Mouse (Mus musculus): ENCODE data around the gene Speer4b. TPM values are rescaled to one million over a fixed set of nuclear protein-coding genes. Genes with fewer than 3 reads are reported as not detected.
"Not testable (repeated sequence)": the region's sequence is repeated elsewhere in the genome, so short reads cannot be mapped to it uniquely, and the experiment has no call there.

Gene Speer4b
- 0.52 and 0.54 TPM in 2 replicates for polyA plus RNA-seq (2014; fragmentation: Nextera tagmentation; extraction: Ambion mirVana)

DNA sequence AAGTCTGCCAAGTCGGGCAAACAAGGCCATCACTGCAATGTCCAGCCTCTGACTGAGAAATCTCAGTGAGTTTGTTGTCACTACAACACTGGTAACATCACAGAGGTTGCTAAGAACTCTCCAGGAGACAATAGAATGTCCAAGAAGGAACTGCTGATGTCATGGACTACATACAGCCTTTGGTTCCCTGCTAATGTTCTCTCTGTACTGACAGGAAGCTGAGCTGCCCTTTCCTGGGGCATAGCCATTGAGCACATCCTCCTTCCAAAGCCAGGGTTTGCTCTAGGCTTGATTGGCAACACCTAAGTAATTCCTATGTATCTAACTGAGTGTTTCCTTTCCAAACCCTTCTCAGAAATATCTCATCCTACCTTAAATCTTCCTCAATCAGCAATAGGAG is at the start of gene Speer4b:
Speer4b (minus strand) TSS at position 101 of the 400 bp plus-strand sequence.
- WGBS: 78% methylated on average over 1 of the region's 1 CpGs
- H3K4me2 ChIP-seq (replicated peaks); ATAC-seq (ENCODE audit: low FRiP score); H3K9me3 ChIP-seq (ENCODE audit: control insufficient read depth, low read length); H3K4me1 ChIP-seq (replicated peaks; ENCODE audit: control insufficient read depth, insufficient read depth, low read length); H3K4me3 ChIP-seq (replicated peaks; ENCODE audit: low read length); DNase-seq (ENCODE audit: low spot score); H3K9ac ChIP-seq; H3K27me3 ChIP-seq (ENCODE audit: control insufficient read depth, insufficient read depth, low read length); H3K36me3 ChIP-seq (replicated peaks; ENCODE audit: control insufficient read depth, insufficient read depth); H3K27ac ChIP-seq: not testable (repeated sequence)

- no peak overlapping the region for H3K4me2 ChIP-seq (replicated peaks)
- DNase-seq (ENCODE audit: low spot score) (no peak), ATAC-seq (ENCODE audit: low FRiP score) (no peak)
- no peaks in the 10 kb centered on the region for H3K4me1 ChIP-seq (replicated peaks; ENCODE audit: control insufficient read depth, insufficient read depth, low read length)
- H3K9me3 ChIP-seq (ENCODE audit: control insufficient read depth, low read length): no peaks in the 10 kb centered on the region
- no peaks in the 10 kb centered on the region for H3K36me3 ChIP-seq (replicated peaks; ENCODE audit: control insufficient read depth, insufficient read depth)
- no peak overlapping the region for H3K27ac ChIP-seq
- H3K9ac ChIP-seq: no peak overlapping the region
- no peaks in the 10 kb centered on the region for H3K27me3 ChIP-seq (ENCODE audit: control insufficient read depth, insufficient read depth, low read length)
- no peak overlapping the region for H3K4me3 ChIP-seq (replicated peaks; ENCODE audit: low read length)
- WGBS: 84% methylated on average over 4 of the region's 4 CpGs
Measured at GRCm38 (mm10) chr5:27549291-27549690, 48.1 kb upstream of the Speer4b start.

DNA sequence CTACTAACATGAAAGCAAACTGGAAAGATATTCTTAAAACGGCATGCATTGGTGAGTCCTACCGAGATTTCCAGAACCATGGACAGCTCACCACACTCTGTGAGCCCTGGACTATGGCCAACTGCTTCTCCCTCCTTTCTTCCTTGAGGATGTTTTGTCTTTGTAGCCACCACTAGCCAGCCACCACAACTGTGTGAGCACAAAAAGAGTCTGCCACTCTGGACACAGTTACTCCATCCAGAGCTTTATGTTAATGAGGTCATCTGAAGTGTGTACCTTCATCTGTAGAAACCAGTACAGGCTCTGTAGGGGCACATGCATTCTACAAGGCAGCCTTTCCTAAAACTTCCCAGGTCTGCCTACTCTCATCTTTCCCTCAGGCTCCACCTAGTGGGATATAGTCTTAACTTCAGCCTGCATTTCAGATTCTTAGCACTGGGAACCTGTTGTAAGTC is 43.6 kb upstream of the Speer4b start:
- ATAC-seq (ENCODE audit: low FRiP score): peak; percentile 72
- no peaks in the 10 kb centered on the region for H3K36me3 ChIP-seq (replicated peaks; ENCODE audit: control insufficient read depth, insufficient read depth)
- peak; percentile 75 for DNase-seq (ENCODE audit: low spot score)
- no peaks in the 10 kb centered on the region for H3K4me1 ChIP-seq (replicated peaks; ENCODE audit: control insufficient read depth, insufficient read depth, low read length)
- H3K27me3 ChIP-seq (ENCODE audit: control insufficient read depth, insufficient read depth, low read length): no peaks in the 10 kb centered on the region
- no peak overlapping the region for H3K9ac ChIP-seq
- no peaks in the 10 kb centered on the region for H3K9me3 ChIP-seq (ENCODE audit: control insufficient read depth, low read length)
- H3K27ac ChIP-seq: no peak overlapping the region
- 22% methylated on average over 2 of the region's 2 CpGs for WGBS
- no peak overlapping the region for H3K4me2 ChIP-seq (replicated peaks)
- no peak overlapping the region for H3K4me3 ChIP-seq (replicated peaks; ENCODE audit: low read length)

DNA sequence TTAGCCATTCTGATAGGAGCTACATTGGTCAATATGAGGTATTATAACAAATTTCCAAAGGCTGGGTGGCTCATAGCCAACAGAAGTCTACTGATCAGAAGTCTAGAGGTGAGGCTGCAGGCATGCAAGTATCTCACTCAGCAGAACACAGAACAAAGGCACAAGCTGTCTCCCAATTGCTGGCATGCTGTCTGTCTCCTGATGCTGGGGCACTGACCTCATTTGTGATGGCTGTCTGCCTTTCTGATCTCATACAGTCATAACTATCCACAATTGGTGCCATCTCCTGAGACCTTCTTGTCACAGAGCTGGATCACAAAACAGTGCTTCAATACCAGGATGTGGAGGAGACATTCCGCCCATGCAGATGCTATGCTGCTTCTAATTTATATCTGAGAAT is 25.7 kb upstream of the Speer4b start:
- H3K27me3 ChIP-seq (ENCODE audit: control insufficient read depth, insufficient read depth, low read length): no peaks in the 10 kb centered on the region
- ATAC-seq (ENCODE audit: low FRiP score) (no peak), DNase-seq (ENCODE audit: low spot score) (no peak)
- H3K9ac ChIP-seq: no peak overlapping the region
- H3K27ac ChIP-seq: no peak overlapping the region
- H3K4me1 ChIP-seq (replicated peaks; ENCODE audit: control insufficient read depth, insufficient read depth, low read length): no peaks in the 10 kb centered on the region
- H3K4me3 ChIP-seq (replicated peaks; ENCODE audit: low read length): no peak overlapping the region
- no peaks in the 10 kb centered on the region for H3K9me3 ChIP-seq (ENCODE audit: control insufficient read depth, low read length)
- H3K4me2 ChIP-seq (replicated peaks): no peak overlapping the region
- no peaks in the 10 kb centered on the region for H3K36me3 ChIP-seq (replicated peaks; ENCODE audit: control insufficient read depth, insufficient read depth)
- WGBS: 74% methylated on average over 1 of the region's 1 CpGs

DNA sequence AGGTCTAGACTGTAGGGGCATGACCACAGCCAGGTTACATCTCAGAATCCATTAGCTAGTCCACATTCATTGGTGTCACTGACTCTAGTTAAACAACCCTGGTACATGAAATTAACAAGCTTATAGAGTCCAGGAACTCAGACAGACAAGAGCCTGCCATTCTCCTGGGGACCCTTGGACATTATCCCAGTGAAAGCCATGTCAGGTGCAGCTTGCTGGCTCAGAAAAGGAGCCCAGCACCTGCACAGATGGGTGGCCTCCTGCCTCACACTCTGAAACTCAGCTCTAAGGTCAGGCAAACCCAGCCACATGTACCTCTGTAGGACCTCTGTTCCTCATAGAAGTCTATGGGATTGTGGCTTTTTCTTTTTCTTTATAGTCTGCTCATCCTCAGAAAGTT is 17.5 kb upstream of the Speer4b start:
- ATAC-seq (ENCODE audit: low FRiP score): no peak

GRCm38 (mm10) chr5:27490942-27491341 is 10.3 kb downstream of the Speer4b start:
- H3K27ac ChIP-seq: peak overlapping the region; percentile 57
- ATAC-seq (ENCODE audit: low FRiP score): peak; percentile 65

More for the DNA sequence above, 17.5 kb upstream of the Speer4b start:
- no peak for DNase-seq (ENCODE audit: low spot score)
- Histone ChIP-seq H3K27me3 (ENCODE audit: control insufficient read depth, insufficient read depth, low read length) (no peaks in the 10 kb centered on the region), H3K4me1 (replicated peaks; ENCODE audit: control insufficient read depth, insufficient read depth, low read length) (no peaks in the 10 kb centered on the region), H3K36me3 (replicated peaks; ENCODE audit: control insufficient read depth, insufficient read depth) (no peaks in the 10 kb centered on the region), H3K27ac (no peak overlapping the region), H3K9me3 (ENCODE audit: control insufficient read depth, low read length) (no peaks in the 10 kb centered on the region), H3K9ac (no peak overlapping the region), H3K4me3 (replicated peaks; ENCODE audit: low read length) (no peak overlapping the region), H3K4me2 (replicated peaks) (no peak overlapping the region)

DNA sequence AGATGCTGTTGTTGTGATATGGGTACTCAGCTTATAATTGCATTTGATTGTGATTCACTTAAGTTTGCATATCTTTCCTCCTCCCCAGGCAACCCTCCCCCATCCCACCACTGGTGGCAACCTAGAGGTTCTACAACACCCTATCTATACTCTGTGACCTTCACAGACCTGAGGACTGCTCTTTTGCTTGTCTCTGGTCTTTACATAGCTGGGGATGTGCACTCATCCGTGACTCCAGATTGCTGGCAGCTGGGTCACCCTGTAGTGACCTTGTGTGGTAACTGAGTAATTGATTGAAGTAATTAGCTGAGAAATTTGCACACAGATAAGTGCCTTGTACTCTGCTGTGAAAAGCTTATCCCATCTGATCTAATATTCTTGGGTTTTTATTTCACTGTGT is 15.1 kb downstream of the Speer4b start:
- H3K4me1 ChIP-seq (replicated peaks; ENCODE audit: control insufficient read depth, insufficient read depth, low read length): no peaks in the 10 kb centered on the region; the same call in 1 of the 2 replicates
- 40% methylated on average over 1 of the region's 1 CpGs for whole genome bisulfite sequencing
- H3K27me3 ChIP-seq (ENCODE audit: control insufficient read depth, insufficient read depth, low read length): no peaks in the 10 kb centered on the region
- H3K27ac ChIP-seq: no peak overlapping the region
- H3K9ac ChIP-seq: no peak overlapping the region
- DNase-seq (ENCODE audit: low spot score) (no peak), ATAC-seq (ENCODE audit: low FRiP score) (no peak)
- no peaks in the 10 kb centered on the region for H3K36me3 ChIP-seq (replicated peaks; ENCODE audit: control insufficient read depth, insufficient read depth)
- no peaks in the 10 kb centered on the region for H3K9me3 ChIP-seq (ENCODE audit: control insufficient read depth, low read length)
- H3K4me3 ChIP-seq (replicated peaks; ENCODE audit: low read length): no peak overlapping the region
- H3K4me2 ChIP-seq (replicated peaks): no peak overlapping the region

More at GRCm38 (mm10) chr5:27490942-27491341, 10.3 kb downstream of the Speer4b start:
- Histone ChIP-seq H3K27me3 (ENCODE audit: control insufficient read depth, insufficient read depth, low read length) (no peaks in the 10 kb centered on the region), H3K4me1 (replicated peaks; ENCODE audit: control insufficient read depth, insufficient read depth, low read length) (no peaks in the 10 kb centered on the region; the same call in 1 of the 2 replicates), H3K9ac (no peak overlapping the region), H3K9me3 (ENCODE audit: control insufficient read depth, low read length) (no peaks in the 10 kb centered on the region), H3K4me3 (replicated peaks; ENCODE audit: low read length) (no peak overlapping the region), H3K4me2 (replicated peaks) (no peak overlapping the region), H3K36me3 (replicated peaks; ENCODE audit: control insufficient read depth, insufficient read depth) (no peaks in the 10 kb centered on the region)
- WGBS: 59% methylated on average over 4 of the region's 4 CpGs
- DNase-seq (ENCODE audit: low spot score): peak; percentile 55

DNA sequence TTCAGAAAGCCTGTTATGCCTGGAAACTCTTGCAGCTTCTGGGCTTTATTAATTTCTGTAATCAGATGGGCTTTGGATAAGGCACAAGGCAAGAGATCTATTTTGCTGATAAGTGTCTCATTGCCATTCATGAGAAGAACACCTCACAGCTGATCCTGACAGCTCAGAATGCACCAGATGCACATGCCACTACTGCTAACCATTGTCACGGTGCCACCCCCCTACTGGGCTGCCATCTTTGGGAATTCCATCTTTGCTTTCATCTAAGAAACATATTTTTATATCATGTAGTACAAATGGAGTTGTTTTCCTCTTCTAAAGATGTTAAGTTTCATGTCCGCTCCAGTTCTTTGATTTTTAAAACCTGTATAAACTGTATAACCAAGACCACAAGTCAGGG is 19.5 kb downstream of the Speer4b start:
- DNase-seq (ENCODE audit: low spot score) (no peak), ATAC-seq (ENCODE audit: low FRiP score) (no peak)
- Histone ChIP-seq H3K4me2 (replicated peaks) (no peak overlapping the region), H3K27me3 (ENCODE audit: control insufficient read depth, insufficient read depth, low read length) (no peaks in the 10 kb centered on the region), H3K9me3 (ENCODE audit: control insufficient read depth, low read length) (no peaks in the 10 kb centered on the region), H3K27ac (0 out of 2 replicates have a peak overlapping the region, but pooled peaks have one; percentile 26), H3K36me3 (replicated peaks; ENCODE audit: control insufficient read depth, insufficient read depth) (no peaks in the 10 kb centered on the region), H3K4me1 (replicated peaks; ENCODE audit: control insufficient read depth, insufficient read depth, low read length) (no peaks in the 10 kb centered on the region), H3K9ac (no peak overlapping the region), H3K4me3 (replicated peaks; ENCODE audit: low read length) (no peak overlapping the region)
- 75% methylated on average over 2 of the region's 2 CpGs for WGBS

DNA sequence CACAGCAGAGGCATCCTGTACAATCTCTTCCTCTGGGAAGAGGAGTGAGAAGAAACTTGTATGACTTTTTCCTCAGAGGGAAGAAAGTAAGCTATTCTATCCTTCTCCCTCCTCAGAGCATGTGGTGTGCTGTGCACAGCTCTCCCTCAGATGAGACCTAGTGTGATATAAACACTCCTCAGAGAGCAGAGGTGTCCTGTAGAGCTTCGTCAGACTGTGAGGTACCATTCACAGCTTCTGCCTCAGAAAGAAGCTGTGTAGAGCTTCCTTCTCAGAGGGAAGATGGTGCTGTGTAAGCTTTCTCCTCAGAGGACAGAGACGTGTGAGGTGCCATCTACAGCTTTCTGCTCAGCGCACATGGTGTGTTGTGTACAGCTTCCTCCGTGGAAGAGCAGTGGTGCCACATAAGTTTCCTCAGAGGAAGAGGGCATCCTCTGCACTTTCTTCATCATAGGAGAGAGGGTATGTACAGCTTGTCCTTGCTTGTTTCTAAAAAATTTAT is 26.2 kb downstream of the Speer4b start:
- Histone ChIP-seq H3K36me3 (replicated peaks; ENCODE audit: control insufficient read depth, insufficient read depth) (0 out of 2 replicates have a peak, but pooled peaks cover 13% of the 10 kb centered on the region), H3K4me2 (replicated peaks) (no peak overlapping the region), H3K9ac (no peak overlapping the region), H3K4me1 (replicated peaks; ENCODE audit: control insufficient read depth, insufficient read depth, low read length) (no peaks in the 10 kb centered on the region), H3K27ac (no peak overlapping the region), H3K4me3 (replicated peaks; ENCODE audit: low read length) (no peak overlapping the region), H3K9me3 (ENCODE audit: control insufficient read depth, low read length) (no peaks in the 10 kb centered on the region), H3K27me3 (ENCODE audit: control insufficient read depth, insufficient read depth, low read length) (no peaks in the 10 kb centered on the region)
- ATAC-seq (ENCODE audit: low FRiP score) (no peak), DNase-seq (ENCODE audit: low spot score) (no peak)
- WGBS: 87% methylated on average over 4 of the region's 4 CpGs

DNA sequence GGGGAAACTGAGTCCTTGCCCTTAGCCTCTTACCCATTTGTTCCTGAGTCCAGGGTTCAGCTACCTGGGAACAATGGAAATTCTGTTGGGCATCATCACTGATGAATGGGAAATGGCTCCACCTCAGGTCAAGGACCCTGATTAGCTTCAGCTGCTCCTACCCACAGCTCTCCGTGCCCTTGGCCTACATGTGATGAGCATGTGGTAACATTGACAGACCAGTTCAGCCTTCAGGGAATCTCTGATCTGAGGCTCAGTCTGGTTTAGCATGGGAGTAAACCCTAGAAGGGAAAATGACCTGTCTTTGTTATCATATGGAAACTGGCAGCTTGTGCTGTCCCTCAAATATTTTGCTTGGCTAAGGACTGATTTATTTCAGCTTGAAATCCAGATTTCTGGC is 43.6 kb downstream of the Speer4b start:
- DNase-seq (ENCODE audit: low spot score): no peak
- WGBS: 56% methylated on average over 1 of the region's 1 CpGs
- no peak for ATAC-seq (ENCODE audit: low FRiP score)
- no peak overlapping the region for H3K4me2 ChIP-seq (replicated peaks)
- no peaks in the 10 kb centered on the region for H3K9me3 ChIP-seq (ENCODE audit: control insufficient read depth, low read length)
- H3K9ac ChIP-seq: no peak overlapping the region
- H3K27me3 ChIP-seq (ENCODE audit: control insufficient read depth, insufficient read depth, low read length): no peaks in the 10 kb centered on the region
- no peak overlapping the region for H3K4me3 ChIP-seq (replicated peaks; ENCODE audit: low read length)
- H3K27ac ChIP-seq: no peak overlapping the region
- H3K4me1 ChIP-seq (replicated peaks; ENCODE audit: control insufficient read depth, insufficient read depth, low read length): no peaks in the 10 kb centered on the region
- no peaks in the 10 kb centered on the region for H3K36me3 ChIP-seq (replicated peaks; ENCODE audit: control insufficient read depth, insufficient read depth)
